ENCODE assay signal across 19 mouse cellular contexts in genomic region chr16:22674164-22674563, GRCm38 (mm10).
"Had no signal": no experiment of that assay in that cellular context is flagged by ENCODE, and none has a peak within 500 bp of the region (broad histone marks: within the 10 kb centered on the region; RNA-seq: fewer than 3 reads in every experiment).

No protein-coding gene starts in this region.

- H3K4me3 ChIP-seq: midbrain, embryonic 10.5 days; midbrain, embryonic 12.5 days; myocyte; neural tube, embryonic 13.5 days; neural tube, embryonic 15.5 days had no signal

- ATAC-seq: midbrain, embryonic 16.5 days had no signal

- DNase-seq: lung, adult 18-20 months; lung, embryonic 14.5 days; lung, postnatal 10 days; lung, postnatal 4 days; midbrain, embryonic 14.5 days; retina, postnatal 1 day; right cerebral cortex, adult 18-20 months; right cerebral cortex, postnatal 25 days; right cerebral cortex, postnatal 4 days; spleen, adult 18-20 months; thymus, adult 18-20 months; thymus, postnatal 14 days; thymus, postnatal 36 days had no signal

- H3K27ac ChIP-seq: midbrain, embryonic 10.5 days; midbrain, embryonic 12.5 days; neural tube, embryonic 13.5 days; neural tube, embryonic 15.5 days had no signal
